Mouse (Mus musculus) cerebellum, adult 2 months (tissue): ENCODE measurements around the gene Ints3. TPM values are rescaled to one million over a fixed set of nuclear protein-coding genes. Genes with fewer than 3 reads are reported as not detected.

Source experiments
- DNase-seq, 2 experiments: peaks; one replicate each; pipeline ENCODE4 v3.0.0; 2021
- H3K27ac ChIP-seq: fragments of 200-500 bp; 2 replicates; pipeline ENCODE4 v1.5.1; 2012; ENCODE audit warnings: low read length, control low read depth, inconsistent platforms; ENCODE audit not compliant: insufficient read depth
- H3K27me3 ChIP-seq: fragments of 200-500 bp; 2 replicates; pipeline ENCODE4 v1.6.1; 2012; ENCODE audit warnings: inconsistent platforms, mild to moderate bottlenecking, low read length, moderate library complexity; ENCODE audit not compliant: control insufficient read depth, insufficient read depth
- H3K4me1 ChIP-seq: fragments of 200-500 bp; 2 replicates; pipeline ENCODE4 v1.6.1; 2011; ENCODE audit warnings: low read length; ENCODE audit not compliant: control insufficient read depth, insufficient read depth
- H3K4me3 ChIP-seq: fragments of 200-500 bp; replicated peaks from 2 replicates; pipeline ENCODE3; 2011; ENCODE audit warnings: mild to moderate bottlenecking, low read depth, low read length, control low read depth; ENCODE audit not compliant: insufficient read depth
- CTCF ChIP-seq: fragments of 200-500 bp; IDR thresholded peaks from 2 replicates; pipeline ENCODE4 v1.5.1; 2011; ENCODE audit warnings: low read depth, mild to moderate bottlenecking, control low read depth, low read length, moderate library complexity, borderline replicate concordance; ENCODE audit not compliant: insufficient read depth
- POLR2A ChIP-seq: fragments of 200-500 bp; IDR thresholded peaks from 2 replicates; pipeline ENCODE4 v1.6.1; 2011; ENCODE audit warnings: low read length, control low read depth, borderline replicate concordance; ENCODE audit not compliant: insufficient read depth
- WGBS: fragments of 180-500 bp; shearing (Covaris S2); methylation state at CpG from one replicate; pipeline ENCODE4 v1.1.7; 2018; 5-methylcytosine and 5-hydroxymethylcytosine counted together
- polyA plus RNA-seq: library from polyadenylated mRNA; depleted of rRNA; stranded (reverse); fragments of >200 nt; gene quantifications from 2 replicates; pipeline ENCODE4 v1.2.3, GENCODE M21; 2012

Ints3 gene
- polyA plus RNA-seq, 1 experiment = 48.5 TPM

DNA sequence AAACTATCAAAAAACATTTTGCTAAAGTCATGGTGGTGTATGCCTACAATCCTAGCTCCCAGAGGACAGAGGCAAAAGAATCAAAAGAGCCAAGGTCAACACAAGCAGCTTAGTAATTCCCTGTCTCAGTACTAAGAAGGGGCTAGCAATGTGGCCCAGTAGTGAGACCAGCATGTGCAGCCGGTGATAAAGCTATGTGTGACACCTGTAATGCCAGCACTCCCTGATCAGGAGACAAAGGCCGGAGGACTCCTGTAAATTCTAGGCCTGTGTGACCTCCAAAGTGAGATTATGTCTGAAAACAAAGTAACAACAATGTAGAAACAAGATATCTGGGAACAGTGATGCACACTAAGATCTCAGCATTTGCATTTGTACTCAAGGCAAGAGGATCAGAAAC, 7.9 kb downstream of the Ints3 start:
- DNase-seq = no peak
- no peak overlapping the region for H3K27ac ChIP-seq
- no peaks in the 10 kb centered on the region for H3K4me1 ChIP-seq
- TF ChIP-seq CTCF = no peak
- no peak for TF ChIP-seq POLR2A
- WGBS = 90% methylated on average over 2 of the region's 2 CpGs
- H3K27me3 ChIP-seq = no peaks in the 10 kb centered on the region
- no peak overlapping the region for H3K4me3 ChIP-seq

DNA sequence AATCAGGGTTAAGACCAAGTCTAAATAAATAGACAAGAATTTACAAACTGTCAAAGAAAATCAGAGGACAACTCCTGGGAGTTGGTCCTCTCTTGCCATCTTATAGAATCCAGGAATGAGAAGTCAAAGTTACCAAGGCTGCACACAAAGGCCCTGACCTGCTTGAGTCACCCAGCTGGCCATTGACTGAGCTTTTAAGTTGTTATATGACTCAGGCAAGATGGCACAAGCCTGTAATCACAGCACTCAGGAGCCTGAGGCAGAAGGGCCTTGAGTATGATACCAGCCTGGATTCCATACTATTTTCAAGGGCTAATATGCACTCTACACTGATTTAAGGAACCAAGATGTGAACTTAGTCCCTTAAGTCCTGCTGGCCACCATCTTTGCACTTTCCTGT, 9.9 kb downstream of the Ints3 start:
- Histone ChIP-seq H3K4me3 (no peak overlapping the region), H3K27ac (no peak overlapping the region), H3K27me3 (no peaks in the 10 kb centered on the region), H3K4me1 (no peaks in the 10 kb centered on the region)
- TF ChIP-seq CTCF = no peak
- TF ChIP-seq POLR2A = no peak
- DNase-seq = no peak

DNA sequence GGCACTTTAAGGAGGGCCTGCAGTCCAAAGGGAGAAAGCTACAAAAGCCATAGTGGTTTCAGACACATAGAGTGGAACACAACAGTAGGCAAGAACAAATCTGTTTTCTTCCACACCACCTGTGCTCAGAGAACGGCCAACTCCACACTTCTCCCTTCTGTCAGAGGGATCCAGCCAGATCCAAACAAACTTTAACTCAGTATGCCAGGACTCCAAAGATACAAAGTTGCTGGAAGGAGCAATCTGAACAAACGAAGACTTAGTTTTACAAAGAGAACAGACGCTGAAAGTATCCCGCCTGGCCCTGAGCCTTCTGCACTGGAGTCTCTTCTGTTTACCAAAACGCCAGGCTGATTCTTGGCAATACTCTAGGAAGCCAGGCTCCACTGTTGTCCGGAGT, 12.7 kb downstream of the Ints3 start:
- WGBS = 70% methylated on average over 6 of the region's 6 CpGs
- H3K27me3 ChIP-seq = no peaks in the 10 kb centered on the region
- H3K27ac ChIP-seq = no peak overlapping the region
- no peak for DNase-seq
- TF ChIP-seq POLR2A (no peak), CTCF (no peak)
- H3K4me3 ChIP-seq = no peak overlapping the region
- H3K4me1 ChIP-seq = no peaks in the 10 kb centered on the region

DNA sequence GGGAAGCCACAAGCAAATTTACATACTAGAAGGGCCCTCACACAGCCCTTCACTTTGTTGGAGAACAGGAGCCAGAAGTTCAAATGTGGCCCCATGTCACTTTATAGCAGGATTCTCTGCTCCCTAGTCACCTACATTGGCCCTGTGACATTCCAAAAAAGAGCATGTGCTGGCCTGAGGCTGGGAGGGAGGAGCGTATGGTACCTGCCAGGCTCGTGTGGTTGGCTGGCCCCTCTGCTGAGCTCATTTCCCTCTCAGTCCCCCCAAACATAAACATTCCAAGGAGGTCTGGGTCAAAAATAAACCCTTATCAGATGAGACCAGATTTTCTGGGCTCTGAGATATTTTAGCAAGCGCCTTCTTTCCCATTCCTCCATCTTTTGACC, 20.4 kb downstream of the Ints3 start:
- H3K27ac ChIP-seq = no peak overlapping the region
- H3K4me1 ChIP-seq = no peaks in the 10 kb centered on the region
- TF ChIP-seq POLR2A (no peak), CTCF (no peak)
- no peak for DNase-seq
- no peak overlapping the region for H3K4me3 ChIP-seq
- no peaks in the 10 kb centered on the region for H3K27me3 ChIP-seq
- 82% methylated on average over 3 of the region's 3 CpGs for WGBS

DNA sequence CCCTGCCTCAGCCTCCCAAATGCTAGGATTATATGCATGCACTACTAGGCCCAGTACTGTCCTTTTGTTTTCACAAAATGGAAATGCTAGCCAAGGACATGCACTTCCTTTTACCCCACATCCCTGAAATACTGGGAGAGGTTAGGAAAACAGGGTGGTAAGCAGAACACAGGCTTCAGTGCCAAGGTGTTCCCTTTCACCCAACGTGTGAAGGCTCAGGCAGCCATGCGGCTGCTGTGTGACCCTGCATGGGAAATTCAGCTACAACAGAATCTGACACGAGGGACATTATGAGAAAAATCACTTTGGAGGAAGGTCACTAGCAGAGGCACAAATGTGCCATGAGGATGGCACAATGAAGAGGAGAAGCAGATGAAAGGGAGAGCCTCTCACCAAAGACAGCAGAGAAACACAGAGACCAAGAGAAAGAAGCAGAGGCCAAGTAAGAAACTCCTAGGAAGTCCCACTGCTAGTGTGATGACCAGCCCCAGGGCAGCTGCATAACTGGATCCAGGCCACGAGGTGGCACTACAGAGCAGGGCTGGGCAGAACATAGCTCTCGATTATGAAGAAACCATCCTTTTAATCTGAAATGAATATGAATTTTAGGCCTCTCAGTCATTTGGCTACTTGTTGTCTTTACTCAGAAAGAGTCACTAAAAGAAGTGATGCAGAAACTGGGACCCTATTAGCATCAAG, 21.0 kb downstream of the Ints3 start:
- Histone ChIP-seq H3K4me1 (no peaks in the 10 kb centered on the region), H3K4me3 (no peak overlapping the region), H3K27me3 (no peaks in the 10 kb centered on the region), H3K27ac (no peak overlapping the region)
- TF ChIP-seq POLR2A (no peak), CTCF (peak; percentile 92)
- 46% methylated on average over 5 of the region's 5 CpGs for WGBS
- peak; percentile 64 to 68 for DNase-seq

DNA sequence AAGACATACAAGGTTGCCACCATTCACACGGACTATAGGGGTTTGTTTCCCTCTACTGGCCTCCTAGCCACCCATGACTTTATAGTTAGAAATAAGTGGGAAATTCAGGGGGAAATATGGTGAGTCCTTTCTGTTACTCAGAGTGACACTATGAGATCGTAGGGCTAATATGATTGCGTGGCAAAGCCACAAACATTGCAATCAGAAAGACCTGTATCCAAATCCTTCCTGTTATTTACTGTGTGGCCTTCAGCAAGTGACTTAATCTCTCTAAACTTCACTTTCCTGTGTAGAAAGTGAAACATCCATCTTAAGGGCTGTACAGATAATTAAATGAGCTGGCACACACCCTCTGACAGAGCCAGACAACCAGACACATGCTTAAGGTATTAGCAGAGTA, 24.7 kb downstream of the Ints3 start:
- Histone ChIP-seq H3K4me1 (no peaks in the 10 kb centered on the region), H3K27ac (no peak overlapping the region), H3K27me3 (no peaks in the 10 kb centered on the region), H3K4me3 (no peak overlapping the region)
- 93% methylated on average over 3 of the region's 3 CpGs for WGBS
- no peak for DNase-seq
- no peak for TF ChIP-seq CTCF
- no peak for TF ChIP-seq POLR2A

DNA sequence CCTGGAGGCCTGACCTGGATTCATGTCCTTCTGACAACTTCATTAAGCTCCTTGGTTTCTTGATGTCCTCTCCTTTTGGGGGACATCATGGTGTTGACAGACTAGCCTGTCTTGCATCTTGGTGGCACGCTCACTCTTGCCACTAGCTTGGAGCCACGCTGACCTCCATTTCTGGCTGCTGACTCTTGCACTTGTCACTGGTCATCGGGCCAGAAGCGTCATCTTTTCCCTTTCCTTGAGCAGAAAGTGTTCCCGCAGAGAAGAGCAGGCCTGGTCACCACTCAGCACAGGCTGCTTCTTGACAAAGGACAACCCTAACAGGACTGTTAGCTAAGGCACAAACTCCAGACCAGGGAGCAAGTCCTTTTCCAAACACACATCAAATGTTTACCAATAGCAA, 27.0 kb downstream of the Ints3 start:
- no peak for DNase-seq
- Histone ChIP-seq H3K27me3 (no peaks in the 10 kb centered on the region), H3K4me1 (no peaks in the 10 kb centered on the region), H3K4me3 (no peak overlapping the region), H3K27ac (no peak overlapping the region)
- WGBS = 89% methylated on average over 5 of the region's 5 CpGs
- TF ChIP-seq CTCF = no peak

DNA sequence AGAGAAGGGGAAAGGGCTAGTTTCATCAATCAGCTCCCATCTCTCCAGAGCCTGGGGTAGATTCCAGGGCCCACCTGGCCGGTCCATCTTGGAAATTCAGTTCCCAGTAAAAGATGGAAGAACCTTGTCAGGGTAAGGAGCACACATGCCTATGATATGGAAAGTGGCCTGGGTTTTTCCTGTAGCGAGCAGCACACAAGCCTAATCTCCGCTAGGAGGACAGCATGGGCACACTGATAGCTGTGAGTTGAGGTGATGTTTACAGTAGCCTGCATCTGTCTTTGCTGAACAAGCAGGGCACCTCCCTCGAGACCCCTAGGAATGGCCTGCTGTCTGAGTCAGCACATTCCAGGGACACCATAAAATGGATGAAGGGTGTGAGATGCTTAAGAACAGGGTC, 28.8 kb downstream of the Ints3 start:
- no peak for DNase-seq
- TF ChIP-seq CTCF = no peak
- no peak for TF ChIP-seq POLR2A

More for the DNA sequence above, 28.8 kb downstream of the Ints3 start:
- WGBS = 94% methylated on average over 4 of the region's 4 CpGs
- Histone ChIP-seq H3K27ac (no peak overlapping the region), H3K4me3 (no peak overlapping the region), H3K27me3 (no peaks in the 10 kb centered on the region), H3K4me1 (no peaks in the 10 kb centered on the region)
